Mouse (Mus musculus): ENCODE data around the gene Acyp1.
A peak's percentile ranks its signal among the peaks of the same experiment; 100 is the strongest.
"Not testable (repeated sequence)": the region's sequence is repeated elsewhere in the genome, so short reads cannot be mapped to it uniquely, and the experiment has no call there.

Gene Acyp1

GRCm38 (mm10) chr12:85284331-85284730 lies 3.9 kb downstream of the Acyp1 start:
- DNase-seq (ENCODE audit: low read depth, low spot score) = no peak

GRCm38 (mm10) chr12:85281756-85282155 lies 6.5 kb downstream of the Acyp1 start:
- DNase-seq (ENCODE audit: low read depth, low spot score) = not testable (repeated sequence)

DNA sequence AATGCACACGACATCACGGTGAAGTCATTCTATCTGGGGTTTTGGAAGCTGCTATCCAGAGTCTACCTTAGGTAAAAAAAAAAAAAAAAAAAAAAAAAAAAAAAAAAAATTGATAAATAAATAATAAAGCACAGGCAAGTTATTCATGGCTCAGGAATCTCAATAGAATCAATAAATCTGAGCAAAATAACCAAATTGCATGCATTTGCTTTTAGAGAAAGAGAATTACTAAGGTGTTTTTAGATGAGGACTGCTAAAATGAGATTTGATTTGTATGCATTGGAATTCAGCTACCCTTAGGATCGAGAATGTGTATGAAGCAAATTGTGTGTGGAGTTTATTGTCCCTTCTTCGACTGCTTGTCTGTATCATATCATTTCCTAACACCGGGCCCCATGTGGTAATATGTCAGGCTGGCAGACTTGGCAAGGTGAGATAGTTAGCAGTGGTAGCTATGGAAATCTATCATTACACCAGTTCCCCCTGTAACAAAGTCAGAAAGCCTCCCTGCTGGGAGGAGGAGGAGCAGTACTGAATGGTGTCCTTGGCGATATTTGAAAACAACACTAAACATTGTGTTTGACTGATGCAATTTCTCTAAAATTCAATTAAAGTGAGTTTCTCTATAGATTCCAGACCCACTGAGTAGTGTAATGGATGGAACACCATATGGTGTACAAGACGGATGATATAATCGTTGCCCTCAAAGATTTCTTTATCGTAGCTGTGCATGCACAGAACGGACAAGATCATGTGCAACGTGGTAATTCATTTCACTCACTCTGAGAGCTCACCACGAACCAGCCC lies 7.2 kb downstream of the Acyp1 start:
- no peak for DNase-seq (ENCODE audit: low read depth, low spot score)

DNA sequence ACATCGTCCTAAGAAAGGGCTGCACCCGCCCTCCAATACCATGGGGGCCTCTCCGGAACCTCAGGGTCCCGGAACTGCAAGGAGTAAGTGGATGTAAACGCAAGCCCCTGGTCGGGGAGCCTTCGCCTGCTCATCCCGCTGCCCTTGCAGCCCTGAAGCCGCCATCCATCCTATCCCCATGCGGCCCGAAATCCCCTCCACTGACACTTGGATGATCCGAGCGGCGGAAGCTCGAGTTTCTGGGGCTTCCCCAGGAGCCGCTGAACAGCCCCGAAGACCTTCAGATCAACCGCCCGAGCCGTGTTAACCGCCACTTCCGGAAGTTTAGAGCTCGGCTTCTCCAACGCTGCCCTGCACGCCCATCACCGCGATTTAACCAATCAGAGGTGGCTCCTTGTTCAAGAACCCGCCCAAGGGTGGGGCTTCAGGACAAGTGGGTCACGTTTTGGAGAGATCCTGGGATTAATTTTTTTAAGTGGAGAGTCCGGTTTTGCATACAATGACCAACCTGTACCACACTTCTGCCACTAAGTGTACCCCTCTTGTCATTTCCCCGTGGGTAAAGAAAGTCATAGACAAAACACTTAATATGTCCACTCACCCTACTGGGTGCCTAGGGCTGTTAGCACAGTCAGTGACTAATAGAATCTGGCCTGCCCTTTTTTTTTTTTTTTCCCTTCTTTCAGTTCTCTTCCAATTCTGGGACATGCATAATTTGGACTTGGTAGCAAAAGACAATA lies 8.0 kb downstream of the Acyp1 start:
- DNase-seq (ENCODE audit: low read depth, low spot score) = peak; percentile 97

- no peak for DNase-seq (ENCODE audit: low read depth, low spot score)
These were observed 8.7 kb downstream of the Acyp1 start for GRCm38 (mm10) chr12:85279396-85280080.

DNA sequence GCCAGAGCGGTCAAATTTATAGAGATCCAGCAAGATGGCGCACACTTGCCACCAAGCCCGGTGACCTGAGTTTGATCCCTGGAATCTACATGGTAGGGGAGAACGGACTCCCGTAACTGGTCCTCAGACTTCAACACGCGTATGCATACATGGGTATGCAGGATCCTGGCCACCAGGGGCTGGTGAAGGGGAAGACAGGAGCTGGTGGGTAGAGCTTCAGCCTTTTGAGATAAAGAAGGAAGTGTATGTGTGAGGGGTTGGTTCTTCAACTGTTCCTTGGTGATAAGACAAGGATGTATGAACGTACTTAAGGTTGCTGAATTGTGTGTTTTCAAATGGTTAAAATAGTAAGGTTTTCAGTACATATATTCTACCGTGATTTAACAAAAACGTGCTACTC lies 9.3 kb downstream of the Acyp1 start:
- DNase-seq (ENCODE audit: low read depth, low spot score) = no peak

GRCm38 (mm10) chr12:85276273-85276672 lies 12.0 kb downstream of the Acyp1 start:
- no peak for DNase-seq (ENCODE audit: low read depth, low spot score)

DNA sequence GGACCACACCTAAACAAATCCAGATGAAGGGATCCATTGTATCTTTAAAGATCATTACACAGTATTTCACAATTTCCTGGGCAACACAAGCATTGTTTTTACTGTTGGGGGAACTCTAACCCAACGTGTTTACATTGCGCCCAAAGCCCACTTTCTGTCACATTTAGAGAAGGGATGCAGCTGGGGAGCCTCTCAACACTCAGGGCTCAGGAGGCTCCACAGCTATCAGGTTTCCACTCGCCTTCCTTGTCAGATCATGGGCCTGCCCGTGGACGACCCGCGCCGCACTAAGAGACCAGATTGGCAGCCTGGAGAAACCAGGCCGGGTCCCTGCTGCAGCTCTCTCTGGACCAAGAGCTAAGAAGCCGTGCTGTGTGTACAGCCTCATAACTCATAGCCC lies 14.7 kb downstream of the Acyp1 start:
- no peak for DNase-seq (ENCODE audit: low read depth, low spot score)

DNA sequence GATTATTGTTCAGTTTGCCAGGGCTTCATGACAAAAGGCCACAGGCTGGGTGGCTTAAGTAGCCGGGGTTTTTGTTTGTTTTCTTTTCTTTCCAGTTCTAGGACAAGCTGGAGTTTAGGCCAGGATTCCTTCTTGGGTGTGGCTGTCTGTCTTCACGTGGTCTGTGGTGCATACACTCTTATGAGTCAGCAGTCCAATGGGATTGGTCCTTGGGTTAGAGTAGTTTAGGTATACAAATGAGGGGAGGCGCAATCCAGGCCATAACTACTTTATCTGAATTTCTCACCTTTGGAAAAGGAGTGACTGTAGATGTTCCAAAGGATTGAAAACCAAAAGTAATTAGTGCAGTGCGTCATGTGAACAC lies 16.4 kb downstream of the Acyp1 start:
- DNase-seq (ENCODE audit: low read depth, low spot score) = no peak

DNA sequence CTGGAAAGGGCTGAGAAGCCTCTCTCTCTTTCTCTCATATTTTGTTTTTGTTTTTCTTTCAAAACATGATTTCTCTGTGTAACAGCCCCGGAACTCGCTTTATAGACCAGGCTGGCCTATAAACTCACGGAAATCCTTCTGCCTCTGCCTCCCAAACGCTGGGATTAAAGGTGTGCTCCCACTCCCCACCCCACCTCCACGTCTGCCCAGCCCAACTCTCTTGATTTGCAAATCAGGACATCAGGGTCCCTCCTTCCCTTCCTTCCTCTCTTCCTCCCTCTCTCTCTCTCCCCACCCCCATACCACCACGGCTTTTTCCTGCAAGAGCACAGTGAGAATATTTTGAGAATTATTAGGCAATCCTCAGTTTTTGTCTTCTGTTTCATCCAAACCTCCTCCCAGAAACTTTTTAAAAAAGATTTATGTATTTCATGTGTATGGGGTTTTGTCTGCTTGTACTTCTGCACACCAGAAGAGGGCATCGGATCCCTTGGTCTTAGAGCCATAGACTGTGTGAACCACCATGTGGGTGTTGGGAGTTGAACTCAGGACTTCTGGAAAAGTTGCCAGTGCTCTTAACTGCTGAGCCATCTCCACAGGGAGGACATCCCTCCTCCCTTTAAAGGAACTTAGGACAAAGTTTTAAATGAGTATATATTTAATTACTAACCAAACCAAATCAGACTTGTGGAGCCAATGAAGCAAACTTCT lies 17.0 kb downstream of the Acyp1 start:
- DNase-seq (ENCODE audit: low read depth, low spot score) = no peak

- DNase-seq (ENCODE audit: low read depth, low spot score) = peak; percentile 89
These were observed 17.9 kb downstream of the Acyp1 start, which contains the start of gene Mlh3 for GRCm38 (mm10) chr12:85270319-85270718. Gene Mlh3 (minus strand): TSS chr12:85270599.

DNA sequence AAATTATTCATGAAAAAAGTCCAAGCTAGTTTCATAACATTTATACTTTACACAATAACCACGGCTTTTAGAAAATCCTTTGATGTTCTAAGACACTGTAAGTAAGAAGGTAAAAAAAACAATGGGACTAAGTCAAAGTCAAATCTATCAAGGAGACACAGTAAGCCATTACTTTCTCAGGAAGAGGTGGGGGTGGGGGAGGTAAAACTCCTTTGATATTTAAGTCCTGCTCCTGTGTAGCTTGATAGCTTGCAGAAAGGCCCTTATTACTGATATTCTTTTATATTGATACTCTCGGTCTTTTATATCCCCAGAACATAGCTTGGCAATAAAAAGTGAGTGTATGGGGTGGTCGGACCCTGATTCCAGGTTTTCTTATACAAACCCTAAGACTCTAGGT lies 18.4 kb downstream of the Acyp1 start:
- DNase-seq (ENCODE audit: low read depth, low spot score) = no peak

DNA sequence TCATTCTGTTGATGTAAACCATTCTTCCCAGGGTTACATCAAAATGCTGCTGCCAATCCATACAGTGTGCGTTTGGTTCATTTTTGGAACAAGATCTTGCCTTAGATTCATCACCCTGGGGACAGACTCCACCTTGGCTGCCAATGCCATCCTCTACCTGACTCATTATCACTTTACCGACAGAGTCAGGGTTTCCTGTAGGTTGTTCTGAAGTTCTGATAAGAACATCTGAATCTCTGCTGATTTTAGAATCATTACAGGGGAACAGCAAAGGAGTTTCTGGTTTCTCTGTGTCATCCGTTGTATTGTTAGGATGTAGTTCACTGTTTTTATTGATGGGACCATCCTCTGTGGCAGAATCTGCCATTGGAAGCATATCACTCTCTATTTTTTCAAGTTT lies 22.0 kb downstream of the Acyp1 start:
- no peak for DNase-seq (ENCODE audit: low read depth, low spot score)

GRCm38 (mm10) chr12:85264940-85265339 lies 23.3 kb downstream of the Acyp1 start:
- peak; percentile 66 for DNase-seq (ENCODE audit: low read depth, low spot score)

GRCm38 (mm10) chr12:85264531-85264930 lies 23.7 kb downstream of the Acyp1 start:
- DNase-seq (ENCODE audit: low read depth, low spot score) = no peak

- no peak for DNase-seq (ENCODE audit: low read depth, low spot score)
These were observed 25.0 kb downstream of the Acyp1 start for GRCm38 (mm10) chr12:85263190-85263589.

GRCm38 (mm10) chr12:85262489-85262888 lies 25.7 kb downstream of the Acyp1 start:
- DNase-seq (ENCODE audit: low read depth, low spot score) = peak; percentile 83

GRCm38 (mm10) chr12:85257008-85257639 lies 31.1 kb downstream of the Acyp1 start:
- no peak for DNase-seq (ENCODE audit: low read depth, low spot score)

DNA sequence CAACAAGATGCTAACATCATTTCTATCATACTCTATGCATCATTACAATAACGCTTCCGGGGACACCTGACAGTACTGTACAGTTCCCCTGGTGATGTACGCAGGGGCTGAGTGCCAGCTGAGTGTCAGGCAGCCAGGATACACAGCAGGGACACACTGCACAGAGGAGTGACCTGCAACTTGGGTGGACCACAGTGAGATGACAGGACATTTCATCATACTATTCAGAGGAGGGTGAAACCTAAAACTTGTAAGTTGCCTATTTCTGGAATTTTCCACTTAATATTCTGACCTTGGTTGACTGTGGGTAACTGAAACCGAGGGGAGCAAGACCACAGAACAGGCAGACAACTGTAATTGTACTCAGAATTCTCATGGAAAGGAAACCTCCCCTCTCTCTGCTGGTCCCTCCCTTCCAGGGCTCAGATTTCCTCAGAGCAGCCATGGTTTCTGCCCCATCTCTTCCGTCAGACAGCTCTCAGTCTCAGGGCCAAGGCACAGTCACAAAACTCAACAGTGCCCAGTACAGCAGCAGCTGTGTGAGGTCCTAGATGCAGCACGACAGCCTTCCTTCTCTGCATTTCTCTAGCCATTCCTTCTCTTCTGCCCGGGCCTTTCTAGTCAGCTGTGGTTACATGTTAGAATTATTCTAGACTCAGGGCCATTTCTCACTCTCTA lies 32.0 kb downstream of the Acyp1 start:
- DNase-seq (ENCODE audit: low read depth, low spot score) = no peak

DNA sequence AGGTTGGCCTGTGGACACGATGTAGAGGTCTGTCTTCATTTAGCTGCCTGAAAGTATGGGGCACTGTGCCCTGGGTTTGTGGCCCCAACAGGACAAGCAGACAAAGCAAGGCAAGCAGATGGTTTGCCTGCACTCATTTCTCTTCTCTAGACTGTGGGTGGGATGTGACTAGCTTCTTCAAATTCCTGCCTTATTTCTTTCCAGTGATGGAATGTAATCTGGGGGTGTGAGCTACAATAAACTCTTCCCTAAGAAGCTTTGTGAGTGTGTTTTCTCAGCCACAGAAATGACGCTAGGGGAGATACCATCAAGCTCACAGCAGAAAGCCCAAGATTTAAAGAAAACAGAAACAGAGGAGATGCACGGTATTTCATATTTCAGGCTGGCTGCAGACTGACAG lies 36.2 kb downstream of the Acyp1 start:
- DNase-seq (ENCODE audit: low read depth, low spot score) = no peak

- DNase-seq (ENCODE audit: low read depth, low spot score) = no peak
These were observed 50.7 kb downstream of the Acyp1 start for GRCm38 (mm10) chr12:85237553-85237952.
